Mouse (Mus musculus) c-Kit-negative CD71-positive TER-119-positive erythroid progenitor cells, embryonic 14.5 days (primary cell): Measurements from ENCODE around the gene E2f4.
"Not testable (repeated sequence)": the region's sequence is repeated elsewhere in the genome, so short reads cannot be mapped to it uniquely, and the experiment has no call there.

Experiments used
- DNase-seq: peaks from one replicate; pipeline ENCODE4 v3.0.0-alpha.2; 2013; ENCODE audit warnings: low read depth, low spot score

The E2f4 gene

GRCm38 (mm10) chr8:105269075-105269458, 28.4 kb upstream of the E2f4 start:
- no peak for DNase-seq

GRCm38 (mm10) chr8:105269461-105269947, 28.0 kb upstream of the E2f4 start, which contains the start of gene Hsf4:
TSS of gene Hsf4 (plus strand) at chr8:105269801.
- no peak for DNase-seq

- DNase-seq, result no peak
Measured at GRCm38 (mm10) chr8:105270101-105270915, 27.2 kb upstream of the E2f4 start.

- DNase-seq, result no peak
Measured at GRCm38 (mm10) chr8:105270916-105271186, 26.6 kb upstream of the E2f4 start.

- no peak for DNase-seq
Measured at GRCm38 (mm10) chr8:105275387-105275786, 22.1 kb upstream of the E2f4 start.

- DNase-seq, result no peak
Measured at GRCm38 (mm10) chr8:105275840-105276239, 21.6 kb upstream of the E2f4 start, which contains the start of gene Nol3. TSS of gene Nol3 (plus strand) at chr8:105276140.

- DNase-seq, result no peak
Measured at GRCm38 (mm10) chr8:105276292-105277120, 21.0 kb upstream of the E2f4 start.

GRCm38 (mm10) chr8:105278911-105279334, 18.5 kb upstream of the E2f4 start:
- no peak for DNase-seq

- no peak for DNase-seq
Measured at GRCm38 (mm10) chr8:105280567-105280966, 16.9 kb upstream of the E2f4 start.

GRCm38 (mm10) chr8:105281821-105282220, 15.6 kb upstream of the E2f4 start:
- DNase-seq, result no peak

GRCm38 (mm10) chr8:105282239-105282638, 15.2 kb upstream of the E2f4 start:
- DNase-seq, result no peak

- DNase-seq, result no peak
Measured at GRCm38 (mm10) chr8:105283074-105283473, 14.4 kb upstream of the E2f4 start.

- no peak for DNase-seq
Measured at GRCm38 (mm10) chr8:105285514-105285913, 11.9 kb upstream of the E2f4 start.

GRCm38 (mm10) chr8:105286907-105287306, 10.6 kb upstream of the E2f4 start:
- DNase-seq, result no peak

- DNase-seq, result no peak
Measured at GRCm38 (mm10) chr8:105288231-105288630, 9.2 kb upstream of the E2f4 start.

- no peak for DNase-seq
Measured at GRCm38 (mm10) chr8:105288958-105289732, 8.3 kb upstream of the E2f4 start.

- no peak for DNase-seq
Measured at GRCm38 (mm10) chr8:105289805-105290460, 7.5 kb upstream of the E2f4 start, which contains the start of gene 4931428F04Rik. TSS of gene 4931428F04Rik (minus strand) at chr8:105289864.

GRCm38 (mm10) chr8:105290554-105291314, 6.7 kb upstream of the E2f4 start:
- DNase-seq, result peak; percentile 79

- DNase-seq, result not testable (repeated sequence)
Measured at GRCm38 (mm10) chr8:105291364-105291763, 6.1 kb upstream of the E2f4 start.

- not testable (repeated sequence) for DNase-seq
Measured at GRCm38 (mm10) chr8:105291802-105292201, 5.7 kb upstream of the E2f4 start.
